Mouse (Mus musculus) E14TG2a.4 (cell line): ENCODE results near the gene Pgap1.

ENCODE experiments used
- CTCF ChIP-seq: conservative IDR thresholded peaks from 2 replicates; pipeline ENCODE4 v1.5.1; 2014; ENCODE audit warnings: low read length
- POU5F1 ChIP-seq: IDR thresholded peaks from 2 replicates; pipeline ENCODE4 v1.6.1; 2014; ENCODE audit warnings: low read length, borderline replicate concordance

DNA sequence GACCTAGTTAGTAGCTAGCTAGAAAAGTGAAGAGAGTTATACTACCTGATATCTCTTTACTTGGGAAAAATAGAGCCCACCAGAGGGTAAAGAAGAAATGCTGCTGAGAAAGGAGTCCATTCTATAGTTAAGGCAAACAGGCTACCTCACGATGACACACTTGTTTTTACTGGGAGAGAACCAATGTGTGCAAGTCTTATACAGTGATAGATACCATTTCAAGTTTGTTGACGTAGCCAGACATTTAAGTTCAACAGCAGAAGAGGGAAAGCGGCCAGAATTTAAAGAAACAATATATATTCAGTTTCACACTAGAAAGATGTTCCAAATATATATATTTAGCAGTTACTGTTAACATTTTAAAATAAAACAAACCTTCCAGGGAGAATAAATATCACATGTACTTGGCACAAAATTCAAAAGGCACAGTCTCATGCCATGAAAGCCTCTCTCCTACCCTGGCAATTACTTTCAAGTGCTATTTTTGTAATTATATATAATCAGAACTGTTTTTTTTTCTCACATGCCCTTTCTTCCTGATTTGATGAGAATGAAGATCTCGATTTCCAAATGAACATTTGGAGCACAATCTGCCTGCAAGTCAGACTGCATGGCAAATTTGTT is 40.2 kb upstream of the Pgap1 start:
- TF ChIP-seq CTCF, result no peak
- TF ChIP-seq POU5F1, result no peak
